Mouse (Mus musculus) lung, postnatal 0 days (tissue): ENCODE results near the gene Gm27021.

Experiments used
- CTCF ChIP-seq: IDR thresholded peaks from 2 replicates; pipeline ENCODE4 v1.5.1; 2016; ENCODE audit warnings: antibody characterized with exemption, mild to moderate bottlenecking
- EP300 ChIP-seq: IDR thresholded peaks from 2 replicates; pipeline ENCODE4 v1.6.1; 2016; ENCODE audit warnings: antibody characterized with exemption, mild to moderate bottlenecking, control low read depth

GRCm38 (mm10) chr8:120700053-120700452 is 32.2 kb upstream of the Gm27021 start:
- TF ChIP-seq CTCF, result no peak
- no peak for TF ChIP-seq EP300
